Mouse (Mus musculus) embryonic facial prominence, embryonic 15.5 days (tissue): ENCODE measurements at regions not wholly inside any gene's neighbourhood (a gene's known extent, or its start where the extent isn't known, plus 50 kb on each side); places are given as distances from the start of the nearest gene placed in this dataset.

Source experiments
- ATAC-seq: fragments of 200-750 bp; cut with Nextera tagmentation; 2 replicates; pipeline ENCODE4 v1.8.0; 2017; ENCODE audit warnings: low read depth, moderate TSS enrichment; ENCODE audit not compliant: insufficient number of reproducible peaks, low FRiP score, low TSS enrichment
- H3K27ac ChIP-seq: fragments of 300-500 bp; sonication (generic); replicated peaks from 2 replicates; pipeline ENCODE4 v1.5.1; 2015; ENCODE audit warnings: mild to moderate bottlenecking, inconsistent platforms
- H3K27me3 ChIP-seq: fragments of 300-500 bp; sonication (generic); 2 replicates; pipeline ENCODE4 v1.6.1; 2015; ENCODE audit warnings: inconsistent platforms
- H3K36me3 ChIP-seq: fragments of 300-500 bp; sonication (generic); 2 replicates; pipeline ENCODE4 v1.6.1; 2015; ENCODE audit warnings: mild to moderate bottlenecking, inconsistent platforms
- H3K4me1 ChIP-seq: fragments of 300-500 bp; sonication (generic); 2 replicates; pipeline ENCODE4 v1.6.1; 2015; ENCODE audit warnings: inconsistent platforms
- H3K4me2 ChIP-seq: fragments of 300-500 bp; sonication (generic); replicated peaks from 2 replicates; pipeline ENCODE4 v1.6.1; 2015; ENCODE audit warnings: mild to moderate bottlenecking, inconsistent platforms
- H3K4me3 ChIP-seq: fragments of 300-500 bp; sonication (generic); replicated peaks from 2 replicates; pipeline ENCODE4 v1.5.1; 2015; ENCODE audit warnings: mild to moderate bottlenecking, inconsistent platforms
- H3K9ac ChIP-seq: fragments of 300-500 bp; sonication (generic); 2 replicates; pipeline ENCODE4 v1.6.1; 2015; ENCODE audit warnings: inconsistent platforms
- H3K9me3 ChIP-seq: fragments of 300-500 bp; sonication (generic); replicated peaks from 2 replicates; pipeline ENCODE4 v1.6.1; 2016; ENCODE audit warnings: inconsistent platforms
- WGBS: fragments of 180-500 bp; shearing (Covaris S2); methylation state at CpG from one replicate; pipeline ENCODE4 v1.1.7; 2015; 5-methylcytosine and 5-hydroxymethylcytosine counted together

- 16% methylated on average over 5 of the region's 5 CpGs for WGBS
- Histone ChIP-seq H3K4me2 (no peak overlapping the region), H3K9ac (no peak overlapping the region), H3K4me3 (no peak overlapping the region), H3K27ac (no peak overlapping the region), H3K4me1 (no peaks in the 10 kb centered on the region), H3K36me3 (no peaks in the 10 kb centered on the region), H3K9me3 (no peaks in the 10 kb centered on the region), H3K27me3 (no peaks in the 10 kb centered on the region)
- ATAC-seq = no peak
Measured at GRCm38 (mm10) chrX:21293666-21294065, 118.2 kb upstream of the Gm21876 start.

GRCm38 (mm10) chrX:21295460-21295859 is 120.0 kb upstream of the Gm21876 start:
- no peak for ATAC-seq
- Histone ChIP-seq H3K9ac (no peak overlapping the region), H3K9me3 (no peaks in the 10 kb centered on the region), H3K27ac (no peak overlapping the region), H3K27me3 (no peaks in the 10 kb centered on the region), H3K4me3 (no peak overlapping the region), H3K36me3 (no peaks in the 10 kb centered on the region), H3K4me2 (no peak overlapping the region), H3K4me1 (no peaks in the 10 kb centered on the region)
- WGBS = 22% methylated on average over 1 of the region's 1 CpGs

DNA sequence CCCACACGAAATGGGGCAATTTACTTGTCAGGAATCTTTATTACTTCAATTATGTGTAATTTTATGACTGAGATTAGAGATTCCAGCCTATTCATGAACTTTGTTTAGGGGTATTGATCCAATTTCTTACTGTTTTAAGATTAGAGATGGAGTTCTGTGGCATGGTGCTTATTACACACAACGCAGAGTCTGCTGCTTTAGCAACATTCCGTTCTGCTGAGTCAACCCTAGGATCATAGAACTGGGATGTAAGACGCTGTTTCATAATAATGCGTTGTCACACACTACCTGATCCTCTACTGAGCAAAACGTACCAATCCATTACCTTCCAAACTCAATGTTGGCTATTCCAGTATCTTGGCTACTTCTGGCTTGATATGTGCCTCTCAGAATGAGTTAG is 121.9 kb upstream of the Gm21876 start:
- H3K27me3 ChIP-seq = no peaks in the 10 kb centered on the region
- no peaks in the 10 kb centered on the region for H3K4me1 ChIP-seq
- WGBS = 60% methylated on average over 6 of the region's 6 CpGs
- H3K36me3 ChIP-seq = no peaks in the 10 kb centered on the region
- no peak overlapping the region for H3K27ac ChIP-seq
- ATAC-seq = no peak
- no peak overlapping the region for H3K4me2 ChIP-seq
- no peak overlapping the region for H3K4me3 ChIP-seq
- H3K9me3 ChIP-seq = no peaks in the 10 kb centered on the region
- no peak overlapping the region for H3K9ac ChIP-seq

DNA sequence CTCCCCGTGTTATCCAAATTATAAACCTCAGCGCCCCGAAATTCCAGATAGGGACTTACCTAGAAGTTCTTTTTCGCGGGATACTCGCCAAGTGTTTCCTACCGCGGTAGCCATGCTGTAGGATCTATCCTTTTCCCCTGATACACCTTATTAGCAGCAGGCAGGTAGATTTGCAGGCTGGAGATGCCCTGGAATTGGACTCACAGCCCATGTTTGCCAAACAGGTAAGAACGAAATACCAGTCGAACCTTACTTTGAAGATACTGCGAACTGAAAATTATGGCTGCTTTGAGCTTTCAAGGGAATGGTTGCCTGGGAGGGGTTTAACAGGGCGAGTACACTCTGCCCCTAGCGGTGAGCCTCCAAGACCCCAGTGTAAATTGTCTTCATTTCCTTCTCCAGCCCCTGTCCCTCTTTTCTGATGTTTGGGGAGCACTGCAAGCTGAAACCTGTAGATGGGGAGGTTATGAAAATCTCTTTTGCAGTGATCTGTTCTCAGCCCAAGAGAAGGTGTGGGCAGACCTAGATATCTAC is 149.8 kb upstream of the Agtr2 start:
- Histone ChIP-seq H3K9me3 (no peaks in the 10 kb centered on the region), H3K4me3 (peak overlapping the region; percentile 41), H3K9ac (no peak overlapping the region), H3K27ac (no peak overlapping the region), H3K4me2 (peak overlapping the region; percentile 40), H3K36me3 (no peaks in the 10 kb centered on the region), H3K4me1 (no peaks in the 10 kb centered on the region), H3K27me3 (no peaks in the 10 kb centered on the region)
- ATAC-seq = no peak
- WGBS = 33% methylated on average over 13 of the region's 13 CpGs

DNA sequence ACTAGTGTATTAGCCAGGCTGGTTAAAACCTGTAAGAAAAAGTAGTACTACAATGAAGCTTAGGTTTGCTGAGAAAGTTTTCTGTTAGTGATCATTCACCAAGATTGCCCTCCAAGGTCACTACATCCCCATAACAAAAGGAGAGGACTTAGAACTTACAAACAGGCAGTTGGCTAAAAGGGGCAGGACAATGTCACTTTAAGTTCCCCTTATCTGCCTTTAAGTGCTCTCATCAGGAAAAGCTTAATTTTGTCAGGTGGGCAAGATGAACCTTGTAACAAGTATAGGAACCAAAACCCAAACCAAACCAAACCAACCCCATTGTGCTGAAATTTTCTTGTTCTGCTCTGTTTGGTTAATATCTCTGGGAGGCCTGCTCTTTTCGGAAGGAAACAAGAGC is 139.9 kb upstream of the Agtr2 start:
- no peaks in the 10 kb centered on the region for H3K27me3 ChIP-seq
- no peaks in the 10 kb centered on the region for H3K9me3 ChIP-seq
- no peaks in the 10 kb centered on the region for H3K4me1 ChIP-seq
- H3K9ac ChIP-seq = no peak overlapping the region
- WGBS = 48% methylated on average over 1 of the region's 1 CpGs
- no peak overlapping the region for H3K4me3 ChIP-seq
- no peak overlapping the region for H3K27ac ChIP-seq
- ATAC-seq = no peak
- no peak overlapping the region for H3K4me2 ChIP-seq
- H3K36me3 ChIP-seq = no peaks in the 10 kb centered on the region

DNA sequence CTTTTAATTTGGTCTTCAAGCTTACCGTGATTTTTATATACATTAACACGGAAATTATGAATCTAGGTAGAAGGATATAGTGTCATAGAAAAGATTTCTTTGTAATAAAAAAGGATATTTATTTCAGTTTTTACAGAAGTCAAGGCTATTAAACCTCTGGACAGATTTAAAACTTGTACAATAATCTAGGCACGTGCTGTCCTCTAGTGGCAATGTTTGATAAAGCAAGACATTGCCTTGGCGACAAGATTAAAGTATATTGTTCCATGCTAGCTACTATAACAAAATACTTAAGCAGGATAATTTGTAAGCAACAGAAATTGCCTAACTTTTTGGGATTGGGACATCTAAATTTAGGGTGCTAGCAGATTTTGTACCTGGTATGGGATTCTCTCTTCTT is 133.8 kb upstream of the Agtr2 start:
- no peaks in the 10 kb centered on the region for H3K4me1 ChIP-seq
- H3K27me3 ChIP-seq = no peaks in the 10 kb centered on the region
- H3K9ac ChIP-seq = no peak overlapping the region
- H3K4me2 ChIP-seq = no peak overlapping the region
- no peaks in the 10 kb centered on the region for H3K36me3 ChIP-seq
- WGBS = 31% methylated on average over 4 of the region's 4 CpGs
- ATAC-seq = no peak
- H3K27ac ChIP-seq = no peak overlapping the region
- no peak overlapping the region for H3K4me3 ChIP-seq
- H3K9me3 ChIP-seq = no peaks in the 10 kb centered on the region

DNA sequence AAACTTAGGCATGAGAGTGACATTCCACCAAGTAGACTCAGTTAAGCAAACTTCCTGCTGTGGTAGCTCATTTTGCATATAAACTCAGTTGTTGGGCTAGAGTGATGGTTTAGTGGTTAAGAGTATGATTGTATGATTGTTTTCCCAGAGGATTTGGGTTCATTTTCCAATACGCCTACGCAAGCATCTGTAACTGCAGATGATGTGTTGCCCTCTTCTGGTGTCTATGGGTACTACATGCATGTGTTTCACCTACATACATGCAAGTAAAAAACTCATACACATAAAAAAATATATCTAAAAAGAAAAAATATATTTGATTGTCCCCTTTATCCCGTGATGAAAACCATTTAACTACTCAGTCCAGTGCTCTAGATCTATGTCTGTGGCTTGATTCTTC is 132.0 kb upstream of the Agtr2 start:
- ATAC-seq = no peak
- Histone ChIP-seq H3K4me1 (no peaks in the 10 kb centered on the region), H3K4me2 (no peak overlapping the region), H3K9ac (no peak overlapping the region), H3K27me3 (no peaks in the 10 kb centered on the region), H3K27ac (no peak overlapping the region), H3K9me3 (no peaks in the 10 kb centered on the region), H3K36me3 (no peaks in the 10 kb centered on the region), H3K4me3 (no peak overlapping the region)
- 37% methylated on average over 3 of the region's 3 CpGs for WGBS

- Histone ChIP-seq H3K9me3 (no peaks in the 10 kb centered on the region), H3K4me2 (peak overlapping the region; percentile 51), H3K27ac (no peak overlapping the region), H3K27me3 (no peaks in the 10 kb centered on the region), H3K9ac (no peak overlapping the region), H3K4me3 (peak overlapping the region; percentile 41), H3K4me1 (no peaks in the 10 kb centered on the region), H3K36me3 (no peaks in the 10 kb centered on the region)
- ATAC-seq = peak; percentile 47
- WGBS = 20% methylated on average over 43 of the region's 43 CpGs
Measured at GRCm38 (mm10) chrX:21360771-21361667, 123.3 kb upstream of the Agtr2 start.

GRCm38 (mm10) chrX:21385221-21385620 is 99.1 kb upstream of the Agtr2 start:
- Histone ChIP-seq H3K9me3 (no peaks in the 10 kb centered on the region), H3K4me3 (no peak overlapping the region), H3K27me3 (no peaks in the 10 kb centered on the region), H3K4me2 (no peak overlapping the region), H3K9ac (no peak overlapping the region), H3K36me3 (no peaks in the 10 kb centered on the region), H3K4me1 (no peaks in the 10 kb centered on the region), H3K27ac (no peak overlapping the region)
- ATAC-seq = no peak
- WGBS = 14% methylated on average over 2 of the region's 2 CpGs

GRCm38 (mm10) chrX:21389992-21390391 is 94.4 kb upstream of the Agtr2 start:
- Histone ChIP-seq H3K36me3 (no peaks in the 10 kb centered on the region), H3K4me3 (no peak overlapping the region), H3K27ac (no peak overlapping the region), H3K9me3 (no peaks in the 10 kb centered on the region), H3K27me3 (no peaks in the 10 kb centered on the region), H3K4me2 (no peak overlapping the region), H3K4me1 (no peaks in the 10 kb centered on the region), H3K9ac (no peak overlapping the region)
- 70% methylated on average over 1 of the region's 1 CpGs for WGBS
- no peak for ATAC-seq

DNA sequence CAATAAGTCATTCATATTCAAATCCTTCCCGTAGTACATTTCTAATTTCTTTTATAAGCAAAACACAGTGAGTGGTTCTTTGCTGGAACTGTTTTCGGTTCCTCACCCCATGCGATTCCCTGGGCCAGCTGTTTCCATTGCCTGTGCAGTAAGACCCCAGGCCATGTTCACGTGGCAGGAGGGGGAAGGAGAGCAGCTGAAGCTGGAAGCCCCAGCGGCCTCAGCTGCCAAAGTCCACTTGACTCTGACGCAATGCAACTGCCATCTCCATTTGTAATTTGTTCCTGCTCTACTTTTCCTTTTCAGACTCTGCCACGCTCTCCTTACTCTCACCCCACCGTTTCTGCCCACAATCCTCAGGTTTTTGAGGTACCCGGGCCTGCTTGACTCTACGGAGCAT is 91.1 kb upstream of the Agtr2 start:
- WGBS = 63% methylated on average over 10 of the region's 10 CpGs
- ATAC-seq = no peak
- peak overlapping the region; percentile 60 for H3K27ac ChIP-seq

DNA sequence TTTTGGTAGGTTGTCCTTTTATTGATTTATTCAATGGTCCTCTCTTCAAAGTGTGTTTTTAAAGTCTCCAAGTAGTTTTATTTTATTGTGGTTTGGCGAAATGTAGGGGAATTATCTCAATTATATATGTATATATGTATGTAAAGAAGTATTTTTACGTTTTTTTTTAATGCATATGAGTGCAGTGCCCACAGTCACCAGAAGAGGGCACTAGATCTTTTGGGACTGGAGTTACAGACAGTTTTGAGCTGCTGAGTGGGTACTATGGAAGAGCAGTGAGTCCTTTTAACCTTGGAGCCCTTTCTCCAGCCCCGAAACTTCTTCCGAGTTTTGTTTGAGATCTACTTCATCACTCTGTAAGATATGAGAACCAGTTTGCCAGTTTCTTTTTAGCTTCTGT is 59.5 kb upstream of the Agtr2 start:
- no peaks in the 10 kb centered on the region for H3K27me3 ChIP-seq
- 48% methylated on average over 4 of the region's 4 CpGs for WGBS
- ATAC-seq = no peak

More for the DNA sequence above, 91.1 kb upstream of the Agtr2 start:
- no peak overlapping the region for H3K4me3 ChIP-seq
- H3K9ac ChIP-seq = no peak overlapping the region
- H3K9me3 ChIP-seq = no peaks in the 10 kb centered on the region
- H3K4me1 ChIP-seq = no peaks in the 10 kb centered on the region
- H3K36me3 ChIP-seq = no peaks in the 10 kb centered on the region
- H3K4me2 ChIP-seq = no peak overlapping the region
- H3K27me3 ChIP-seq = no peaks in the 10 kb centered on the region

More for the DNA sequence above, 59.5 kb upstream of the Agtr2 start:
- Histone ChIP-seq H3K9ac (no peak overlapping the region), H3K4me2 (no peak overlapping the region), H3K4me1 (no peaks in the 10 kb centered on the region), H3K4me3 (no peak overlapping the region), H3K36me3 (no peaks in the 10 kb centered on the region), H3K9me3 (no peaks in the 10 kb centered on the region), H3K27ac (no peak overlapping the region)
